Mouse (Mus musculus): ENCODE measurements around the gene Tgfbi. TPM values are rescaled to one million over a fixed set of nuclear protein-coding genes. Genes with fewer than 3 reads are reported as not detected.

The Tgfbi gene
- total and polyA plus RNA-seq, 3 experiments: 0.02 TPM; not detected in 2

DNA sequence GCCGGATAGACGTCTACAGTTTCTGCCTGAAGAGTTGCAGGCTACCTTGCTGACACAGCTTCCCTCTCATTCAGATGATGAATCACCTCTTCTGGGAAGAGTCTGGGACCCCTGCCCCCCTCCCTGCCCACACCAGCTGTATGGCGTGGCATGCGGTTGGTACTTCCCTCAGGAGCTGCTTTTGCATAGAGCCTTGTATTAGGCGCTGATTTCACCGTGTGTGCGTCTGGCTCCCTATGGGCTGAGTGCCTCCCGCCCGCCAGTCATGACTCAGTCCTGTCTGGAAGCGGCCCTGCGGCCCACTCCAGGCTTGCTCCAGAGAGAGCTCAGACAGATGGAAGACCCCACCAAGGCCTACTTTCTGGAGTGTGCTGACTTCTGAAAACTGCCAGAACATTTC lies 8.1 kb upstream of the Tgfbi start:
- H3K36me3 ChIP-seq (replicated peaks): no peaks in the 10 kb centered on the region
- H3K27me3 ChIP-seq (ENCODE audit: insufficient read depth, low read length): no peaks in the 10 kb centered on the region
- no peak overlapping the region for H3K4me3 ChIP-seq (ENCODE audit: low read depth, low read length)
- DNase-seq (ENCODE audit: low spot score): no peak
- TF ChIP-seq POLR2AphosphoS5 (IDR thresholded peaks at IDR 0.05; ENCODE audit: insufficient replicate concordance, low read depth, low read length): no peak
- TF ChIP-seq GATA1 (IDR thresholded peaks at IDR 0.05; ENCODE audit: borderline replicate concordance, low read length): no peak
- TF ChIP-seq GATA2 (IDR thresholded peaks at IDR 0.05; ENCODE audit: borderline replicate concordance, low read depth, low read length): no peak
- TF ChIP-seq TAL1 (conservative IDR thresholded peaks at IDR 0.05; ENCODE audit: low read depth, low read length): no peak
- TF ChIP-seq CTCF (IDR thresholded peaks at IDR 0.05; ENCODE audit: low read depth, low read length): no peak
- peaks cover 73% of the 10 kb centered on the region for H3K9me3 ChIP-seq (replicated peaks)
- ATAC-seq (ENCODE audit: extremely low read depth, insufficient number of reproducible peaks, low FRiP score, poor library complexity, severe bottlenecking): no peak
- H3K4me1 ChIP-seq (ENCODE audit: insufficient read depth, low read depth, low read length): no peaks in the 10 kb centered on the region

DNA sequence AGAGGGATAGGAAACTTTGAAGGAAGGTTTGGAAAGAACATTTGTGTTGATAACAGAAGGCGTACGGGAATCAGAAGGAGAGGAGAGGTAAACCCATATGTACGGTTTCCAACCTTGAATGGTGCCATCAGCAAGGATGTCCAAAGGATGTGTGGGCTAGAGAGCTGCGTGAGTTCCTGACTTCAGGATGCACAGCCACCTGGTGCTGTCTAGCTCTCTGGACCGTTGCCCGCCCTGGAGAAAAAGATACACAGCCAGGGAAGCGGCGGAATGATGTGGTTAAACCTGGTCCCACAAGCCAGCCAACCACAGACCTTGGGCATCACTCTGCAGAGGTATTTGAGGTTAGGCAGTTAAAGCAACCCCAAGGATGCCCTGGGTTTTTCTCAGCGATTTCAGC lies 3.8 kb upstream of the Tgfbi start:
- Histone ChIP-seq H3K4me1 (ENCODE audit: insufficient read depth, low read depth, low read length) (no peaks in the 10 kb centered on the region), H3K36me3 (replicated peaks) (no peaks in the 10 kb centered on the region), H3K4me3 (ENCODE audit: low read depth, low read length) (no peak overlapping the region), H3K9me3 (replicated peaks) (peaks cover 82% of the 10 kb centered on the region), H3K27me3 (ENCODE audit: insufficient read depth, low read length) (no peaks in the 10 kb centered on the region)
- no peak for TF ChIP-seq POLR2AphosphoS5 (IDR thresholded peaks at IDR 0.05; ENCODE audit: insufficient replicate concordance, low read depth, low read length)
- no peak for TF ChIP-seq CTCF (IDR thresholded peaks at IDR 0.05; ENCODE audit: low read depth, low read length)
- no peak for TF ChIP-seq GATA1 (IDR thresholded peaks at IDR 0.05; ENCODE audit: borderline replicate concordance, low read length)
- DNase-seq (ENCODE audit: low spot score) (no peak), ATAC-seq (ENCODE audit: extremely low read depth, insufficient number of reproducible peaks, low FRiP score, poor library complexity, severe bottlenecking) (no peak)

DNA sequence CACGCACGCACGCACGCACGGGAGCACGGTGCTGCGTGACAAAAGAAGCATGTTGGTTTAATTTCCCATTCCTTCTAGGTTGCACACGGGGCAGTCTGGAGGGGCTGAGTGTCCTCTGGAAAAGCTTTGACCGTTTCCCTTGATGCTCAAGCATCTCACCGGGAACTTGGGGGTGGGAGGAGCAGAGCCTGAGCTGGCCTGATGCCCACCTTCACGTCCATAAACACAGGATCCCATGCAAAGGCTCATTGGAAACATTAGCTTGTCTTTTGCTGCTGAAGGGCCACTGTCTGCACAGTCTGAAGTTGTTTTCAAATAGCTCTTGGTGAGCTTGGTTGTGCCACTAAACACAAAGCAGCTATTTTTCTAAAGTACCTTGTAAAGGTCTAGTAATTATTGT lies 2.6 kb upstream of the Tgfbi start:
- Histone ChIP-seq H3K4me1 (ENCODE audit: insufficient read depth, low read depth, low read length) (no peaks in the 10 kb centered on the region), H3K9me3 (replicated peaks) (peaks cover 83% of the 10 kb centered on the region), H3K27me3 (ENCODE audit: insufficient read depth, low read length) (no peaks in the 10 kb centered on the region), H3K36me3 (replicated peaks) (no peaks in the 10 kb centered on the region), H3K4me3 (ENCODE audit: low read depth, low read length) (no peak overlapping the region; the same call in 1 of the 2 replicates)
- no peak for TF ChIP-seq GATA1 (IDR thresholded peaks at IDR 0.05; ENCODE audit: borderline replicate concordance, low read length)
- no peak for TF ChIP-seq POLR2AphosphoS5 (IDR thresholded peaks at IDR 0.05; ENCODE audit: insufficient replicate concordance, low read depth, low read length)
- TF ChIP-seq CTCF (IDR thresholded peaks at IDR 0.05; ENCODE audit: low read depth, low read length): no peak
- TF ChIP-seq TAL1 (conservative IDR thresholded peaks at IDR 0.05; ENCODE audit: low read depth, low read length): no peak
- TF ChIP-seq GATA2 (IDR thresholded peaks at IDR 0.05; ENCODE audit: borderline replicate concordance, low read depth, low read length): no peak
- ATAC-seq (ENCODE audit: extremely low read depth, insufficient number of reproducible peaks, low FRiP score, poor library complexity, severe bottlenecking) (no peak), DNase-seq (ENCODE audit: low spot score) (no peak)

DNA sequence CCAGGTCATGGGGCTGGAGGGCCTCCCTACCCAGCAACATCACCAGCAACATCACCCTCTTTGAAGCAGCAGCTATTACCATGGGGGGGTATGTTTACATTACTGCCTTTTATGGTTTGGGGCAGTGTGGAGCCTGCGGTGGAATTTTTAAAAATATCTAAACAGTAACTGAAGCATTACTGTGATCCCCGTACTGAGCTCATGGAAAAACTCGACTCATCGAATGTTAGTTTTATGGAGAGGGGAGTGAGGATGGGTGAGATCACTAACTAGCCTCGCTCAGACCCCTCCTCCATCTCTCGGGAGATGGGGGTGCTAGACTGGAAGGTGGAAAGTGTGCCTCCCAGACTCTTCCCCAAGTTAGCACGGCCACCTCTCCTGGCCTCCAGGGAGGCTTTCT lies 2.1 kb upstream of the Tgfbi start:
- Histone ChIP-seq H3K4me3 (ENCODE audit: low read depth, low read length) (no peak overlapping the region), H3K4me1 (ENCODE audit: insufficient read depth, low read depth, low read length) (no peaks in the 10 kb centered on the region), H3K9me3 (replicated peaks) (peaks cover 86% of the 10 kb centered on the region), H3K36me3 (replicated peaks) (no peaks in the 10 kb centered on the region), H3K27me3 (ENCODE audit: insufficient read depth, low read length) (no peaks in the 10 kb centered on the region)
- ATAC-seq (ENCODE audit: extremely low read depth, insufficient number of reproducible peaks, low FRiP score, poor library complexity, severe bottlenecking) (no peak), DNase-seq (ENCODE audit: low spot score) (no peak)
- TF ChIP-seq GATA2 (IDR thresholded peaks at IDR 0.05; ENCODE audit: borderline replicate concordance, low read depth, low read length) (no peak), TAL1 (conservative IDR thresholded peaks at IDR 0.05; ENCODE audit: low read depth, low read length) (no peak), GATA1 (IDR thresholded peaks at IDR 0.05; ENCODE audit: borderline replicate concordance, low read length) (no peak), CTCF (IDR thresholded peaks at IDR 0.05; ENCODE audit: low read depth, low read length) (no peak), POLR2AphosphoS5 (IDR thresholded peaks at IDR 0.05; ENCODE audit: insufficient replicate concordance, low read depth, low read length) (no peak)

- ATAC-seq (ENCODE audit: extremely low read depth, insufficient number of reproducible peaks, low FRiP score, poor library complexity, severe bottlenecking): no peak
Measured at GRCm38 (mm10) chr13:56607846-56608245, 1.5 kb upstream of the Tgfbi start.

DNA sequence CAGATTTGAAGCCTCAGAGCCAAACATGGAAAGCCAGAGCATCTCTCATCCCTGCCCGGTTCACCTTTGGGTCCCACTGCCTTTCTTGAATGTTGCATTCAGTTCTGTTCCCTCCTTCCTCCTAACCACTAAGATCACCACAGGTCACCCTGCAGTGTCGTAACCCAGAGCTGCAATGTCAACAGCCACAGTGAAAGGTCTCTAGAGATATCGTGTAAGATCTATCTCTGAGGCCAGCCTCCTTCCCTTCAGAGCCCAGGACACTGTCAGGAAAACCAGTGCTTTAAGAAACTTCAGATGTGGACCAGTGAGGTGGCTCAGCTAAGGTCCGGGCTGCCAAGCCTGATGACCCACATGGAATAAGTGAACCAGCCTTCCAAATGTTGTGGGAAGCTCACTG lies 1.8 kb downstream of the Tgfbi start:
- no peak for TF ChIP-seq POLR2AphosphoS5 (IDR thresholded peaks at IDR 0.05; ENCODE audit: insufficient replicate concordance, low read depth, low read length)
- TF ChIP-seq GATA2 (IDR thresholded peaks at IDR 0.05; ENCODE audit: borderline replicate concordance, low read depth, low read length): no peak
- no peak for TF ChIP-seq GATA1 (IDR thresholded peaks at IDR 0.05; ENCODE audit: borderline replicate concordance, low read length)
- no peak for TF ChIP-seq CTCF (IDR thresholded peaks at IDR 0.05; ENCODE audit: low read depth, low read length)
- no peak for TF ChIP-seq TAL1 (conservative IDR thresholded peaks at IDR 0.05; ENCODE audit: low read depth, low read length)
- Histone ChIP-seq H3K36me3 (replicated peaks) (no peaks in the 10 kb centered on the region), H3K27me3 (ENCODE audit: insufficient read depth, low read length) (no peaks in the 10 kb centered on the region), H3K9me3 (replicated peaks) (peaks cover 93% of the 10 kb centered on the region), H3K4me3 (ENCODE audit: low read depth, low read length) (no peak overlapping the region), H3K4me1 (ENCODE audit: insufficient read depth, low read depth, low read length) (no peaks in the 10 kb centered on the region)
- no peak for ATAC-seq (ENCODE audit: extremely low read depth, insufficient number of reproducible peaks, low FRiP score, poor library complexity, severe bottlenecking)
- no peak for DNase-seq (ENCODE audit: low spot score)

More at GRCm38 (mm10) chr13:56607846-56608245, 1.5 kb upstream of the Tgfbi start:
- no peak overlapping the region for H3K4me3 ChIP-seq (ENCODE audit: low read depth, low read length)
- H3K36me3 ChIP-seq (replicated peaks): no peaks in the 10 kb centered on the region
- TF ChIP-seq GATA2 (IDR thresholded peaks at IDR 0.05; ENCODE audit: borderline replicate concordance, low read depth, low read length): no peak
- no peak for TF ChIP-seq TAL1 (conservative IDR thresholded peaks at IDR 0.05; ENCODE audit: low read depth, low read length)
- TF ChIP-seq POLR2AphosphoS5 (IDR thresholded peaks at IDR 0.05; ENCODE audit: insufficient replicate concordance, low read depth, low read length): no peak
- no peak for TF ChIP-seq GATA1 (IDR thresholded peaks at IDR 0.05; ENCODE audit: borderline replicate concordance, low read length)
- no peak for TF ChIP-seq CTCF (IDR thresholded peaks at IDR 0.05; ENCODE audit: low read depth, low read length)
- peaks cover 86% of the 10 kb centered on the region for H3K9me3 ChIP-seq (replicated peaks)
- H3K27me3 ChIP-seq (ENCODE audit: insufficient read depth, low read length): no peaks in the 10 kb centered on the region
- H3K4me1 ChIP-seq (ENCODE audit: insufficient read depth, low read depth, low read length): no peaks in the 10 kb centered on the region
- no peak for DNase-seq (ENCODE audit: low spot score)
